Mouse (Mus musculus) G1E-ER4 (cell line): ENCODE measurements around the gene Lipt2. TPM values are rescaled to one million over a fixed set of nuclear protein-coding genes. Genes with fewer than 3 reads are reported as not detected.

Experiments
- GATA1 ChIP-seq: IDR thresholded peaks from one replicate; pipeline ENCODE4 v1.8.0; 2012; ENCODE audit warnings: low read length, inconsistent platforms
- polyA plus RNA-seq: library from polyadenylated mRNA; stranded (reverse); fragments of >175 nt; gene quantifications from 2 replicates; pipeline ENCODE4 v1.2.3, GENCODE M21; 2012

Lipt2 gene
- polyA plus RNA-seq: 8.4 and 11.0 TPM in 2 replicates

- TF ChIP-seq GATA1: no peak
Observed at GRCm38 (mm10) chr7:100159105-100159841, at the start of gene Lipt2. Lipt2 (plus strand) TSS chr7:100159277.

GRCm38 (mm10) chr7:100111506-100111905, 47.6 kb upstream of the Lipt2 start:
- TF ChIP-seq GATA1: no peak

GRCm38 (mm10) chr7:100113821-100114220, 45.3 kb upstream of the Lipt2 start:
- TF ChIP-seq GATA1: no peak

- no peak for TF ChIP-seq GATA1
Observed at GRCm38 (mm10) chr7:100114279-100114678, 44.8 kb upstream of the Lipt2 start.

- TF ChIP-seq GATA1: no peak
Observed at GRCm38 (mm10) chr7:100120791-100121261, 38.3 kb upstream of the Lipt2 start.

- no peak for TF ChIP-seq GATA1
Observed at GRCm38 (mm10) chr7:100121376-100121789, 37.7 kb upstream of the Lipt2 start, which contains the start of gene Pold3. Pold3 (minus strand) TSS chr7:100121565.

GRCm38 (mm10) chr7:100123486-100123885, 35.6 kb upstream of the Lipt2 start:
- no peak for TF ChIP-seq GATA1

GRCm38 (mm10) chr7:100124211-100124610, 34.9 kb upstream of the Lipt2 start:
- TF ChIP-seq GATA1: no peak

- TF ChIP-seq GATA1: no peak
Observed at GRCm38 (mm10) chr7:100125166-100125565, 33.9 kb upstream of the Lipt2 start.

GRCm38 (mm10) chr7:100126514-100126913, 32.6 kb upstream of the Lipt2 start:
- TF ChIP-seq GATA1: no peak

GRCm38 (mm10) chr7:100128262-100129041, 30.6 kb upstream of the Lipt2 start:
- no peak for TF ChIP-seq GATA1

- no peak for TF ChIP-seq GATA1
Observed at GRCm38 (mm10) chr7:100130592-100130991, 28.5 kb upstream of the Lipt2 start.

- no peak for TF ChIP-seq GATA1
Observed at GRCm38 (mm10) chr7:100132379-100132778, 26.7 kb upstream of the Lipt2 start.

GRCm38 (mm10) chr7:100137038-100137437, 22.0 kb upstream of the Lipt2 start:
- TF ChIP-seq GATA1: no peak

GRCm38 (mm10) chr7:100138075-100138474, 21.0 kb upstream of the Lipt2 start:
- no peak for TF ChIP-seq GATA1

- TF ChIP-seq GATA1: no peak
Observed at GRCm38 (mm10) chr7:100140591-100140990, 18.5 kb upstream of the Lipt2 start.
